Mouse (Mus musculus): Measurements from ENCODE around the gene Ptpro. TPM values are rescaled to one million over a fixed set of nuclear protein-coding genes. Genes with fewer than 3 reads are reported as not detected.

Ptpro gene
- polyA plus RNA-seq, 1 experiment from 2014 or later = 2.3 TPM

DNA sequence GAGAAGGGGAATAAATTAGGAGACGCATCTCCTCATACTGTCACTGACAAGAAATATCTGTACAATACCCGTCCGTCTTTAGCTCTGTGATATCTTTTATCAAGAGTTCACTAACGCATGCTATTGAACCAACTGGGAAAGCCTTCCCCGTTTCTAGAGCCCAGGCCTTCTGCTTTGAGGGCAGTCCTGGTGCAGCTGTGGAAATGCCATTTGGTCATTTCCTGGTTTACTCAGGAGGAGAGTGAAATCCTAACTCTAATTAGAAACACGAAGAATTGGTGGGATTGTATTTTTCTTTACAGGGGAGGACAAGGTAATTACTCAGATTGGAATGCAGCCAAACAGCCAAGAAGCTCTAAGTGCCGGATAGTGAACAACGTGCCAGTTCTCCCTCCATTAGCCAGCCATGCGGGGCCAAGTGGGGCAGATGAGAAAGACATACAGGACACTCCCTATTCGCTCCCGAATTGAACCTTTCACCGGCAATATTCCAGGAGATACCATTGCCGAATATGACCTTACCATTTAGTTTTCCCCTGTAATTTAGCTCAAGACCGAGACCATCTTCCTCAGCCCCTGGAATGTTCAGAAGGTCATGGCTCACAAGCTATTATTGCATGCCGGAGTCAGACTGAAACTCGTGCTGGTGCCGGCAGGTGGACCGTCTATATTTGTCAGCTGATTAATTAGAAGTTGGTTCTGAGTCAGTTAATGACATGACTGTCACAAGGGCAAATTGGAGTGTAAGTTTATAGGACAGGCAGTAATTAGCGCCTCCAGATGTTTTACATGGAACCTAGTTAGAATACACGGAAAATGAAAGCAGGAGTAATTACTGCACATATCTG is 43.1 kb downstream of the Ptpro start:
- Histone ChIP-seq H3K9ac (no peak overlapping the region), H3K36me3 (no peaks in the 10 kb centered on the region), H3K4me1 (no peaks in the 10 kb centered on the region), H3K4me2 (no peak overlapping the region), H3K9me3 (no peaks in the 10 kb centered on the region), H3K27ac (no peak overlapping the region), H3K27me3 (no peaks in the 10 kb centered on the region), H3K4me3 (no peak overlapping the region)
- ATAC-seq (ENCODE audit: borderline replicate concordance, extremely low read depth, low FRiP score, low TSS enrichment) = no peak
- 64% methylated on average over 20 of the region's 20 CpGs for WGBS

DNA sequence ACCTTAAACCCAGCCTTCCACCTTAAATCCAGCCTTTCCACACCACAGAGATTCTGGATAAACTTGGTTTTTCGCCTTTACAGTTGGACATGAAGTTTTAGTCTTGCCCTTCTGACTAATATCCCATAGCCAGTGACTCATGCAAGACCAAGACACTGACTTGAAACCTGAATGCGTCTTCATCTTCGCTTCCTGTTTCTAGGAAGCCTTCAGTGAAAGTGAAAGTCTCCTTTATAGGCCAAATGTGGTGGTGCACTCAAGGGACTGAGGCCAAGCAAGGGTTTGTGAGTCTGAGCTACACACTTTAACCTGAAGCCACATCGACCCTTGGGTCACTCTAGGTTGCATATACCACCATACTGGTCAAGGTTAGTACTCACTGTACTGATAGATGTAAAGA is 50.4 kb downstream of the Ptpro start:
- H3K27me3 ChIP-seq = no peaks in the 10 kb centered on the region

DNA sequence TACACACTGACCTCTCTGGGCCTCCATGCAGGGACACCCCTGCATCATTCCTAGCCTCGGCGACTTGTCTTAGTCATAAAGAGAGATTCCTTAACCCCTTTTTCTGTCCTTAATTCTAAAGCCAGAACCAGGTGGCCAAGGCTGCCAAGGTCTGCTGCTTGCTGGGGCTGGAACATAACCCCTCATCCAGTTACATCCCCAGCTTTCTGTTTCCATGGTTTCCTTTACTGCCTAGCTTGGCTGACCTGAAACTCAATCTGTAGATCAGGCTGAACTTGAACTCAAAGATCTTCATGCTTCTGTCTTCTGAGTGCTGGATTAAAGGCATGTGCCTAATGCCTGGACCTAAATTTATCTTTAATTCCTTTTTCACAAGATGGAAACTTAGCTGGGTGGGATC is 51.7 kb downstream of the Ptpro start:
- H3K9ac ChIP-seq = no peak overlapping the region
- ATAC-seq (ENCODE audit: borderline replicate concordance, extremely low read depth, low FRiP score, low TSS enrichment) = no peak
- H3K4me1 ChIP-seq = no peaks in the 10 kb centered on the region
- WGBS = 72% methylated on average over 2 of the region's 2 CpGs
- no peak overlapping the region for H3K4me3 ChIP-seq
- H3K36me3 ChIP-seq = no peaks in the 10 kb centered on the region
- no peaks in the 10 kb centered on the region for H3K9me3 ChIP-seq
- H3K27ac ChIP-seq = no peak overlapping the region
- no peaks in the 10 kb centered on the region for H3K27me3 ChIP-seq
- H3K4me2 ChIP-seq = no peak overlapping the region

More for the DNA sequence above, 50.4 kb downstream of the Ptpro start:
- no peaks in the 10 kb centered on the region for H3K4me1 ChIP-seq
- 72% methylated on average over 4 of the region's 4 CpGs for WGBS
- no peak overlapping the region for H3K4me3 ChIP-seq
- H3K36me3 ChIP-seq = no peaks in the 10 kb centered on the region
- H3K4me2 ChIP-seq = no peak overlapping the region
- ATAC-seq (ENCODE audit: borderline replicate concordance, extremely low read depth, low FRiP score, low TSS enrichment) = no peak
- no peak overlapping the region for H3K9ac ChIP-seq
- H3K9me3 ChIP-seq = no peaks in the 10 kb centered on the region
- H3K27ac ChIP-seq = no peak overlapping the region

DNA sequence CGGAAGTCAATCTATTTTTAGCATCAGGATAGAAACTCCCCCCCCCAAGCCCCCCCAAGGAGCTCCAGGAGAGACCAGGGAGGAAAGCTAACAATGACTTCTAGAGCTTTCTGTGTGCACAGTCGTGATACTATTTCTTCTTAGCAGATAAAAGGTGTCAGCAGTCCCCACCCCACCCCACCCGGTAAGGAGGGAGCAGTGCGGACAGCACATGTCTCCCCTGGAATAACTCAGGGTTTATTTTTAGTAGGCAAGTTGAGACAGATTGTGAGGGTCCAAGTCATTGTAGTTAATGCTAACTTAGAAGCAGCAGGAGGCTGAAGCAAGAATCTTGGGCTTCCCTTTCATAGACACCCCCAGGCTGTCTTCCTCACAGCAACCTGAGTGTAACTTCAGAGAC is 63.1 kb downstream of the Ptpro start:
- 28% methylated on average over 4 of the region's 4 CpGs for WGBS
- Histone ChIP-seq H3K4me3 (no peak overlapping the region), H3K27ac (no peak overlapping the region), H3K4me2 (no peak overlapping the region), H3K4me1 (peaks cover 7% of the 10 kb centered on the region; the same call in 1 of the 2 replicates), H3K27me3 (no peaks in the 10 kb centered on the region), H3K9me3 (no peaks in the 10 kb centered on the region), H3K36me3 (no peaks in the 10 kb centered on the region), H3K9ac (no peak overlapping the region)
- no peak for ATAC-seq (ENCODE audit: borderline replicate concordance, extremely low read depth, low FRiP score, low TSS enrichment)

DNA sequence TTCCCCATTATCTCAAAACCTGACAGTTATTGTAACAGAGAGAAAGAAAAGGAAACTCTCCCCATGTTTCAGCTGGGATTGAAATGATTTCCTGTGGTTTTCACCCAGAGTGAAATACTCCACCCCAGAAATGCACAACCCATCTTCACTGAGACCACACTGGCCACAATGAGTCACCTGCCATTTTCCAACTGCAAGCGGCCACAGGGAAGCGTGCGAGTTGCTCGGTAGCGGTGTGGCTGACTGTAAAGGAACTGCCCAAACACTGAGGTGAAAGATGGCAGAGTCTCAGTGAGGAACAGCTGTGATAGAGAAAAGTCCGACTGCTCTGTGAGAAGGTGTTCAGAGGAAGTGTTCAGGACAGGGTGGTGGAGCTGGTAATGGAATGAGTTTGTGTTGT is 64.2 kb downstream of the Ptpro start:
- no peaks in the 10 kb centered on the region for H3K36me3 ChIP-seq
- ATAC-seq (ENCODE audit: borderline replicate concordance, extremely low read depth, low FRiP score, low TSS enrichment) = no peak
- H3K4me3 ChIP-seq = no peak overlapping the region
- no peak overlapping the region for H3K4me2 ChIP-seq
- H3K9ac ChIP-seq = no peak overlapping the region
- peaks cover 7% of the 10 kb centered on the region; the same call in 1 of the 2 replicates for H3K4me1 ChIP-seq
- WGBS = 73% methylated on average over 6 of the region's 6 CpGs
- H3K27me3 ChIP-seq = no peaks in the 10 kb centered on the region
- H3K27ac ChIP-seq = no peak overlapping the region
- no peaks in the 10 kb centered on the region for H3K9me3 ChIP-seq

DNA sequence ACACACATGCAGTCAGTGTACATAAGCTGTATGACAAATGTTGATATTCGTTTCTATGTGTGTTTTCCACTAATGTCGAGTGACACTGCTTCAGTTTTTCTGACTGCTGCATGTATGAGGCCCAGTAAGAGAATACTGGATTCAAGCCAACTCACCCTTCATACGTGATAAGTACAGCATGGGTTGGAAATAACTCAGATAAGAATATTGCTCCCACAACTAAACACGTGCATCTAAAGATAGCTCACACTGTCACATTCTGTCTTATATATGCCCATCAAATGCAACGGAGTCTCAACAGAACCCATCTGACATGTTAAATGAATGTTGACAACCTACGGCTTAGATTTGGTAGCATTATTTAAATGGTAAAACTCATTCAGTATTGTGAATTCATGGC is 65.4 kb downstream of the Ptpro start:
- Histone ChIP-seq H3K4me3 (no peak overlapping the region), H3K4me2 (no peak overlapping the region), H3K27me3 (no peaks in the 10 kb centered on the region), H3K27ac (no peak overlapping the region), H3K9me3 (no peaks in the 10 kb centered on the region), H3K9ac (no peak overlapping the region), H3K4me1 (peaks cover 7% of the 10 kb centered on the region; the same call in 1 of the 2 replicates), H3K36me3 (no peaks in the 10 kb centered on the region)
- ATAC-seq (ENCODE audit: borderline replicate concordance, extremely low read depth, low FRiP score, low TSS enrichment) = no peak
- WGBS = 56% methylated on average over 6 of the region's 6 CpGs

DNA sequence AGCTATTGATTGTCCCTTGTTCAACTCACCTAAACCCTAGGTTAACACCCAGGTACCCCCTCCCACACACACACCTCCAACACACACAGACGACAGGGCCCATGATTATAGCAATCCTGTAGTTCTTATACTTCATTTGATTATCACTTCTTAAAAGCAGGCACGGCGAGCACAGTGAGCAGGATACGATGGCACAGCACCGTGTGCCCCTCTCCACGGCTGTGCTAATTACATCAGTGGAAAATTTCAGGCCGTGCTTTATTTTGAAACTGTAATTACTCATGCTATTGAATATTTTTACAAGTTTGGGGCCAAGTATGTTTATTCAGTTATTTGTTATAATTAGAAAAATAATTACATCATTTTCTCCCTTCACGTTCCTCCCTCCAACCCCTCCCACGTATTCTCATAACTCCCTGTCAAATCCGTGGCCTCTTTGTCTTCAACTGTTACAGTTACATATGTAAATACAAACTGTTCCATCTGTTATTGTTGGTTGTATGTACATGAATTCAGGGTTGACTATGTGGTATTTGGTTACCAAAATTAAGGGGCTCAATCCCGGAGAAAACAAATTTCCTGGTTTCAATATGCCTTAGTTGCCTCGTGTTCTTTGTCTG is 66.2 kb downstream of the Ptpro start:
- peaks cover 7% of the 10 kb centered on the region; the same call in 1 of the 2 replicates for H3K4me1 ChIP-seq
- no peaks in the 10 kb centered on the region for H3K27me3 ChIP-seq
- no peaks in the 10 kb centered on the region for H3K9me3 ChIP-seq
- H3K36me3 ChIP-seq = no peaks in the 10 kb centered on the region
- H3K27ac ChIP-seq = no peak overlapping the region
- ATAC-seq (ENCODE audit: borderline replicate concordance, extremely low read depth, low FRiP score, low TSS enrichment) = no peak
- no peak overlapping the region for H3K4me3 ChIP-seq
- no peak overlapping the region for H3K4me2 ChIP-seq
- 82% methylated on average over 12 of the region's 12 CpGs for WGBS
- H3K9ac ChIP-seq = no peak overlapping the region

DNA sequence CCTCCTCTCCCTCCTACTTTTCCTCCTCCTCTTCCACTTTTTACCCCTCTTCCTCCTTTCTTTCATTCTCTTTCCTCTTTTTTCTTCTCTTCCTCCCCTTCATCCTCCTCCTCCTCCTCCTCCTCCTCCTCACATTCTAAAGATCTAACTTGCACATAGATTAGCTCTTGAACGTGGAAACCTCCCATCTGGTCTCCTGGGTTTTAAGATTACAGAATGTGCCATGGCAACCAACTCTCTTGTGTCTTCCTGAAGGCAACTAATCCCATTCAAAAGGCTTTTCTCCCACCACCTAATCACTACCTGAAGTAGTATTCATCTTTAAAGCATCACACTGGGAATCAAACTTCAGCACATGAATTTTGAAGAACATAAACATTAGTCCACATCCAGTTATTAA is 67.5 kb downstream of the Ptpro start:
- H3K4me2 ChIP-seq = no peak overlapping the region
- H3K4me1 ChIP-seq = peaks cover 7% of the 10 kb centered on the region; the same call in 1 of the 2 replicates
- no peak overlapping the region for H3K27ac ChIP-seq
- no peak overlapping the region for H3K4me3 ChIP-seq
- no peak overlapping the region for H3K9ac ChIP-seq
- H3K36me3 ChIP-seq = no peaks in the 10 kb centered on the region
- H3K27me3 ChIP-seq = no peaks in the 10 kb centered on the region
- 30% methylated on average over 1 of the region's 1 CpGs for WGBS
- no peaks in the 10 kb centered on the region for H3K9me3 ChIP-seq
- no peak for ATAC-seq (ENCODE audit: borderline replicate concordance, extremely low read depth, low FRiP score, low TSS enrichment)

DNA sequence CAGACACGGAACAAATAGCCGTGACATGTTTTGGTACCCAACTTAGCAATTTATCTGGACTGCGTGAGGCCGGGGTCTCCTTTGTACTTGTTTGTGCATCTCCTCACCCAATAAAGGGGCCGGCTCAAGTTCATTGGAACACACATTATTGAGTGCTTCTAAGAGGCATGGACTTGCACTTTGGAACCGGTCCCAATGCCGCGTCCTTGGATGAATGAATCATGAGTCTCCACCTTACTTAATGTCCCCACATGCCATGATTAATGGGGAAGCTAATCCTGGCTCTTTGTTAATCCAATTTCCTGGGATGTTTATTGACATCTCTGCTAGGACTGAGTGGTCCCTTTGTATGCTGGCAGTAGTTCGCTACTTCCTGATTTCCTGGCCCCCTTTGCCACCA is 75.6 kb downstream of the Ptpro start:
- no peaks in the 10 kb centered on the region for H3K9me3 ChIP-seq
- ATAC-seq (ENCODE audit: borderline replicate concordance, extremely low read depth, low FRiP score, low TSS enrichment) = no peak
- no peak overlapping the region for H3K4me3 ChIP-seq
- H3K9ac ChIP-seq = no peak overlapping the region
- H3K4me1 ChIP-seq = no peaks in the 10 kb centered on the region
- no peak overlapping the region for H3K4me2 ChIP-seq
- no peaks in the 10 kb centered on the region for H3K27me3 ChIP-seq
- WGBS = 75% methylated on average over 9 of the region's 9 CpGs
- no peak overlapping the region for H3K27ac ChIP-seq
- no peaks in the 10 kb centered on the region for H3K36me3 ChIP-seq

DNA sequence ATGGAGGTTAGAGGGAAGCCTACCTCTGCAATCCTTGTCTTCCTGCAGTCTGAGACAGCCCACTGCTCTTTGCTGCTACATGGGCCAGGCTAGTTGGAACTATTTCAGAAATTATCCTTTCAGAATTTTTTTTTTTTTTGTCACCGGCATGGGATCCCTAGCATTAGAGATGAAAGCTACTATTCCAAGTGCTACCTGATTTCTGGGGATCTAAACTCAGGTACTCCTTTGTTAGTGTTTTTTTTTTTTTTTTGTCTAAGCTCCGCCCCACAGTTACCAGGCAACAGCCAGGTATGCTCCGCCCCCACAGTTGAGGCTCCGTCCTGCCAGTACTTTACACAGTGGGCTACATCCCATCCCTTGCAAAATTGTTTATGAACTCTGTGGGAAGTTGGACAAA is 76.1 kb downstream of the Ptpro start:
- Histone ChIP-seq H3K27ac (no peak overlapping the region), H3K9me3 (no peaks in the 10 kb centered on the region), H3K9ac (no peak overlapping the region), H3K36me3 (no peaks in the 10 kb centered on the region), H3K4me1 (no peaks in the 10 kb centered on the region), H3K4me3 (no peak overlapping the region), H3K27me3 (no peaks in the 10 kb centered on the region), H3K4me2 (no peak overlapping the region)
- WGBS = 69% methylated on average over 4 of the region's 4 CpGs
- ATAC-seq (ENCODE audit: borderline replicate concordance, extremely low read depth, low FRiP score, low TSS enrichment) = no peak

DNA sequence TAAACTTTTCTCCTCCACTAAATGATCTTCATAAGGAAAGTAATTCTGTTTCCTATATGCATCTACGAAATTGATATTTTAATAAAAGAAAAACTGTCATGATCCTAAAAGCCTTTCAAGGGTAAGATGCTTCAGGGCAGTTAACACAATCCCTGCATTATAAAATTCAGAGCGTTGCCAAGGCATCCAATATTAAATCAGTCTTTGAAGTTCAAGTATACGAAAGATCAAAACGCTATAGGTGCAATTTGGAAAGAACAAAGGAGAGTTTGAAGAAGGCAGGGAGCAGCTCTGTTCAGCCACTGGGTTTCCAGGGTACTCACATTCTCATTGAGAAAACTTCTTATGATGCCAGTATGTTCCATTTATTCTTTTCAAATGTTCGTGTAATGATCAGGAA is 78.7 kb downstream of the Ptpro start:
- H3K36me3 ChIP-seq = no peaks in the 10 kb centered on the region
- no peak overlapping the region for H3K9ac ChIP-seq
- H3K4me3 ChIP-seq = no peak overlapping the region
- H3K9me3 ChIP-seq = no peaks in the 10 kb centered on the region
- H3K4me2 ChIP-seq = no peak overlapping the region
- H3K4me1 ChIP-seq = no peaks in the 10 kb centered on the region
- WGBS = 67% methylated on average over 5 of the region's 5 CpGs
- H3K27ac ChIP-seq = no peak overlapping the region
- ATAC-seq (ENCODE audit: borderline replicate concordance, extremely low read depth, low FRiP score, low TSS enrichment) = no peak
- no peaks in the 10 kb centered on the region for H3K27me3 ChIP-seq

DNA sequence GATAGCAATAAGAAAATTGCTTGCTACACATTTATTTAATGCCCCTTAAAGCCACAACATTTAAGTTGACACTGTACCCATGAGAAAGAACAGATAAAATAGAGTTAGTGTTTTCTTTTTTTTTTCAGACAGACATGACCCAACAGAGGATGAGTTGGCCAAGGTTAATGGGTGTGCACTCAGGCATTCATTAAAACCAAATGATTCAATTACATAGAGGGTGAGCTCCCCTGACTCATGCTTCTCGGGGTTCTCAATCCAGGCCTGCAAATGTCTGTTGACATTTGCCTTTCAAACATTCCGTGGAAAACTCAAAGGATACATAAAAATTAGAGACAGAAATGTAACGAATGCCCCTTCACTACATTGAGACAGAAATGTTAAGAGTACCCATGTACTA is 79.7 kb downstream of the Ptpro start:
- no peak overlapping the region for H3K4me2 ChIP-seq
- WGBS = 78% methylated on average over 3 of the region's 3 CpGs
- H3K9ac ChIP-seq = no peak overlapping the region
- no peaks in the 10 kb centered on the region for H3K27me3 ChIP-seq
- no peaks in the 10 kb centered on the region for H3K9me3 ChIP-seq
- no peaks in the 10 kb centered on the region for H3K4me1 ChIP-seq
- no peak overlapping the region for H3K27ac ChIP-seq
- no peak for ATAC-seq (ENCODE audit: borderline replicate concordance, extremely low read depth, low FRiP score, low TSS enrichment)
- H3K4me3 ChIP-seq = no peak overlapping the region
- H3K36me3 ChIP-seq = no peaks in the 10 kb centered on the region

All from lung, embryonic 15.5 days (tissue).